Mouse (Mus musculus) hindbrain, embryonic 16.5 days (tissue): ENCODE data around the gene Hmbs. TPM values are rescaled to one million over a fixed set of nuclear protein-coding genes. Genes with fewer than 3 reads are reported as not detected.
"Not testable (repeated sequence)": the region's sequence is repeated elsewhere in the genome, so short reads cannot be mapped to it uniquely, and the experiment has no call there.

ENCODE experiments used
- ATAC-seq: fragments of 200-750 bp; cut with Nextera tagmentation; 2 replicates; pipeline ENCODE4 v1.8.0; 2017; ENCODE audit warnings: moderate TSS enrichment, moderate library complexity
- H3K27ac ChIP-seq: fragments of 300-500 bp; sonication (generic); 2 replicates; pipeline ENCODE4 v1.5.1; 2014; ENCODE audit warnings: low read depth, mild to moderate bottlenecking, control low read depth, low read length, moderate library complexity
- H3K27me3 ChIP-seq: fragments of 300-500 bp; sonication (generic); replicated peaks from 2 replicates; pipeline ENCODE4 v1.6.1; 2014; ENCODE audit warnings: low read length; ENCODE audit not compliant: control insufficient read depth, insufficient read depth
- H3K36me3 ChIP-seq: fragments of 300-500 bp; sonication (generic); 2 replicates; pipeline ENCODE4 v1.6.1; 2014; ENCODE audit warnings: mild to moderate bottlenecking, low read length, moderate library complexity, mixed read lengths; ENCODE audit not compliant: control insufficient read depth, insufficient read depth
- H3K4me1 ChIP-seq: fragments of 300-500 bp; sonication (generic); 2 replicates; pipeline ENCODE4 v1.6.1; 2014; ENCODE audit warnings: low read depth, low read length; ENCODE audit not compliant: control insufficient read depth, insufficient read depth
- H3K4me2 ChIP-seq: fragments of 300-500 bp; sonication (generic); 2 replicates; pipeline ENCODE4 v1.6.1; 2014; ENCODE audit warnings: mild to moderate bottlenecking, low read length, control low read depth, moderate library complexity
- H3K4me3 ChIP-seq: fragments of 300-500 bp; sonication (generic); 2 replicates; pipeline ENCODE4 v1.5.1; 2014; ENCODE audit warnings: mild to moderate bottlenecking, low read length, control low read depth, moderate library complexity
- H3K9ac ChIP-seq: fragments of 300-500 bp; sonication (generic); 2 replicates; pipeline ENCODE4 v1.6.1; 2014; ENCODE audit warnings: low read depth, mild to moderate bottlenecking, control low read depth, low read length, moderate library complexity
- H3K9me3 ChIP-seq: fragments of 300-500 bp; sonication (generic); 2 replicates; pipeline ENCODE4 v1.6.1; 2014; ENCODE audit warnings: mild to moderate bottlenecking, low read length, moderate library complexity; ENCODE audit not compliant: control insufficient read depth
- WGBS: fragments of 180-500 bp; shearing (Covaris S2); extraction: QIAGEN DNeasy Blood & Tissue Kit; methylation state at CpG from one replicate; pipeline ENCODE4 v1.1.7; 2014; 5-methylcytosine and 5-hydroxymethylcytosine counted together
- polyA plus RNA-seq: library from polyadenylated mRNA; unstranded; fragments of >200 nt; fragmentation: Nextera tagmentation; extraction: Ambion mirVana; gene quantifications from 2 replicates; pipeline ENCODE4 v1.2.1, GENCODE M21; 2015

Gene Hmbs
- polyA plus RNA-seq, 1 experiment from 2014 or later = 67.4 TPM

DNA sequence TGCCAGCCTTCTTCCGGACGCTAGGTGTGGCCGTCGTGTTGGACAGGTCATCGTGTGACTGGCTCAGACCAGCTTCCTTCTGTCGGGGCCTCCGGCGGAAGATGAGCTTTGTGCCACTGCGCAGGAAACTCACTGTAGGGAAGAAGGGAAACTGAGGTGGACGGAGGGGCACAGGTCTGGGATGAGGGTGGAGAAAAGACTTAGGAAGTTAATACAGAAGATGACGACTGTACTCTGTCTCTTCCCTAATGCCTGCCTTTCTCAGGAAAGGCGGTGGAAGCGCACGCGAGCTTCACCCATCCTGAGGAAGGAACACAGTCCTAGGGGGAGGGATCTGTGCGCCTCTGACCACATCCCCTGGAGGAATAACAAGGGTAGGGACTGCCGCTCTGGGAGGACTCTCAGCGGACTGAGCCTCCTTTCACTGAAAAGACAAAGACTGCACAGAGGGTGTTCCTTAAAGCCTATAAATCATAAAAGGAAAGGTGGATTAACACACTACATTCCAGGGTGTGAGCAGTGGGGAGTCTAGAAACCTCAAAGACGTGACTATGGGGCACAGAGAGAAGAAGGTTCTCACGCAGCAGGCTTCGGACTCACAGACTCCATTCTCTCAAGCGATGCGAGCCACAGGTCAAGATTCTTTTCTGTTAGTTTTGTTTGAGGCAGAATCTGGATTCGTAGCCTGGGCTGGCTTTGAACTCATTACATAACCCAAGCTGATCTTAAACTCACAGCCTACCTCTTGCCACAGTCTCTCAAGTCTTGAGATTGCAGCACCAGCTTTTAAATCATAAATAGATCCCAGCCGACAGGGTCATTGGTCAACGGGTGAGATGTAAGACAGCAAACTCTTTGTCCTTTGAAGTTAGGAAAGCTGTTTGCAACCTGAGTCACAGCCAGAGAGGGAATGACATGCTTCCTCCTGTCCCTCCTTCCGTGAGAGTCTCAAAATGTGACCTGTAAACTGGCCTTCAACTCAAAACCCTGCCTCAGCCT lies 32.6 kb downstream of the Hmbs start:
- Histone ChIP-seq H3K36me3 (peaks cover 14% of the 10 kb centered on the region), H3K9me3 (no peaks in the 10 kb centered on the region), H3K4me2 (no peak overlapping the region), H3K27me3 (no peaks in the 10 kb centered on the region), H3K4me3 (no peak overlapping the region), H3K9ac (no peak overlapping the region), H3K27ac (no peak overlapping the region), H3K4me1 (no peaks in the 10 kb centered on the region; the same call in 1 of the 2 replicates)
- no peak for ATAC-seq
- WGBS = 9% methylated on average over 27 of the region's 27 CpGs

DNA sequence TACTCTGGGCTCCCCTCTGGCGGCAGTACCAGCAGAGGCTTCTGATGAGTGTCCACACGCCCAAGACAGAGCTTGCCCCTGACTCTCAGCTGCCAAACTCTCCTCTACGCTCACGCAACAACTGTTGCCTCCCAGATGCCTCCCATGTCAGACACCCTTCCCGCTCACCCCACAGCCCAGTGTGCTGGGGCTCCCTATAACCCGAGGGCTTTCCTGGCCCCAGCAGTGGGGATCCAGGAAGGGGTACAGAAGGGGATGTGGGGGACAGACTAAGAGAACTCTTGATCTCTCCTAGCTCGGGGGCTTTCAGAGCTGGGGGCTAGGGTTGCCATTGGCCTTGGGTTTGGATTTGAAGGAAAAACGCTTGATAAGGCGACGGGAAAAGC lies 33.3 kb downstream of the Hmbs start:
- Histone ChIP-seq H3K4me1 (no peaks in the 10 kb centered on the region; the same call in 1 of the 2 replicates), H3K4me3 (no peak overlapping the region), H3K9ac (no peak overlapping the region), H3K36me3 (peaks cover 12% of the 10 kb centered on the region), H3K27me3 (no peaks in the 10 kb centered on the region), H3K27ac (no peak overlapping the region), H3K4me2 (no peak overlapping the region), H3K9me3 (no peaks in the 10 kb centered on the region)
- WGBS = 31% methylated on average over 10 of the region's 10 CpGs
- ATAC-seq = no peak

DNA sequence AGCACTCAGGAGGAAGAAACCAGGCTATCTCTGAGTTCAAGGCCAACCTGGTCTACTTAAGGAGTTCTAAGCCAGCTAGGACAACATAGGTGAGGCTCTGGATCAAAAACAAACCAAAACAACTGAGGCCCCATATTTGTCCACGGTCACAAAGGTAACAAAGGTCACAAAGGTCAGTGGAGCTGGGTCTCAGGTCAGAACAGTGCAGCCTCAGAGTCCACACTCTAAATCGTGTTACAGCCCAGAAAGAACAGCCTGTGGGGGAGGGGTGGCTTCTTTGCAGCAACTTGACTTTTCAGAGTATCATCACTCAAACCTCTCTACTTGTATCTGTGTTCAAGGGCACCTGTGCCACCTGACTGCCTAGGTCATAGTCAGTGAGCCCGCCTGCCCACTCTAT lies 34.3 kb downstream of the Hmbs start:
- Histone ChIP-seq H3K9me3 (no peaks in the 10 kb centered on the region), H3K9ac (no peak overlapping the region), H3K4me3 (no peak overlapping the region), H3K27me3 (no peaks in the 10 kb centered on the region), H3K36me3 (peaks cover 6% of the 10 kb centered on the region), H3K4me2 (no peak overlapping the region), H3K4me1 (peaks cover 2% of the 10 kb centered on the region), H3K27ac (no peak overlapping the region)
- WGBS = 69% methylated on average over 3 of the region's 3 CpGs
- no peak for ATAC-seq

DNA sequence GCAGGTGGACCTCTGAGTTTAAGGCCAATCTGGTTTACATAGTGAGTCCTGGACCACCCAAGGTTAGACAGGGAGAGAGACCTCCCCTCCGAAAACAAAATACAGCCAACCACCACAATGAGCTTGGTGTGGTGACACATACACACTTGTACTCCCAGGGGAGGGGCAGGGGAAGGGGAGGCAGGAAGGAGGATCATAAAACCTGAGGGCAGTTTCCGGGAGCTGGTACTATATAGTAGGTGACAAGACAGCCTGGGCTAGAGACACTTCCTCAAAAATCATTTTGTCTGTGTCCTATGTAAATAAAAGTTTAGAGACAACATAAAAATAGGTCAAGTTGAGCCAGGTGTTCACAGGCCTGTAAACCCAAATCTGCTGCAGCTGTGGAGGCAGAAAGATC lies 36.8 kb downstream of the Hmbs start:
- H3K36me3 ChIP-seq = peaks cover 2% of the 10 kb centered on the region
- no peak overlapping the region for H3K27ac ChIP-seq
- no peak for ATAC-seq
- no peak overlapping the region for H3K4me2 ChIP-seq
- WGBS = 98% methylated on average over 2 of the region's 2 CpGs
- peaks cover 12% of the 10 kb centered on the region for H3K4me1 ChIP-seq
- no peaks in the 10 kb centered on the region for H3K27me3 ChIP-seq
- no peak overlapping the region for H3K9ac ChIP-seq
- H3K4me3 ChIP-seq = no peak overlapping the region
- no peaks in the 10 kb centered on the region for H3K9me3 ChIP-seq

DNA sequence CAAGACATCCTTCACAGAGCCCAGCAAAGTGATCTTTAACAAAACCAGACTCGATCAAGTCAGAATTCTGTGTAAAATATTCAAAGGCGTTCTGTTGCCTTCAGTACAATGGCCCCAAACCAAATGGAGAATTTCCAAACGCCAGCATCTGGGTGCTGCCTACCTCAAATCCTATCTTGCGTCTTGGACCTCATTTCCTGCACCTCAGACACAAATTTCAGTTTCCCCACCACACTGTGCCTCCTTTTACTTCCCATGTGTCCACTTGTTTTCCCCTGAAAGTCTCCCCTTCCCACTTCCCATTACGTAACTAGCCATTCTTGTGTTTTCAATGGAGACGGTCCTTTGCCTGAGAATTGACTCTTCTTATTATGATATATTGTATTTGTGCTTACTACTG lies 37.5 kb downstream of the Hmbs start:
- H3K9ac ChIP-seq = no peak overlapping the region
- H3K4me2 ChIP-seq = no peak overlapping the region
- H3K9me3 ChIP-seq = no peaks in the 10 kb centered on the region
- H3K4me3 ChIP-seq = no peak overlapping the region
- peaks cover 12% of the 10 kb centered on the region for H3K4me1 ChIP-seq
- H3K27ac ChIP-seq = no peak overlapping the region
- no peaks in the 10 kb centered on the region for H3K27me3 ChIP-seq
- 89% methylated on average over 6 of the region's 6 CpGs for WGBS
- H3K36me3 ChIP-seq = peaks cover 3% of the 10 kb centered on the region
- ATAC-seq = no peak

DNA sequence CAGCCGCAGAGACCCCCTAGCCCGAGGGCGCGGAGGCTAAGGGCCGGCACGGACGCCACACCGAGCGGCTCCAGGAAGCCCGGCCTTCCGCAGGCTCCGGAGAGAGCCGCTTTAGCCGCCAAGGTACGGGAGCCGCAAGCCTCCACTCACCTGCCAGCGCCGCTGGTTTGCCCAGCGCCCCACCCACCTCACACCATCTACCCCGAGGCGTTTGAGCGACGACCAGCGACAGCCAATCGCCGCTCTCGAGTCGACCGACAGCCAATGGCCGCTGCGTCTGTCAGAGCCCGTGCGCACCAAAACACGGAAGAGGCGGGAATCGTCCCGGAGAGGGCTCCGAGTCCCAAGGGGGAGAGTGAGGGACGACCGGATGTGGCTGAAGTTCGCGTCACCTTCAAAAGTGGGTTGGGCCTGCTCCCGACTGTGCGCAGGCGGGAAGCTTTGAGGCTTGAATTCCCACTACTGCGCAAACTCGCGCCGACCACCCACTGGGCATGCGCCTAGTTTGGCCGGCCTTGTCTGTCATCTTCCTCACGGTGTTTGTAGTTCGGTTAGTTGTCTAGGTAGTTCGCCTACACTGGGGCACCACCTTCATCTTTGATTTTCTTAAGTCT lies 38.5 kb downstream of the Hmbs start, which contains the start of gene Hinfp:
TSS of gene Hinfp (minus strand) at position 206 of the 614 bp plus-strand sequence.
- Histone ChIP-seq H3K27ac (peak within 1 kb of the TSS; percentile 87), H3K4me2 (peak within 1 kb of the TSS; percentile 74)
- under 1% methylated on average over 45 of the region's 54 CpGs for WGBS

DNA sequence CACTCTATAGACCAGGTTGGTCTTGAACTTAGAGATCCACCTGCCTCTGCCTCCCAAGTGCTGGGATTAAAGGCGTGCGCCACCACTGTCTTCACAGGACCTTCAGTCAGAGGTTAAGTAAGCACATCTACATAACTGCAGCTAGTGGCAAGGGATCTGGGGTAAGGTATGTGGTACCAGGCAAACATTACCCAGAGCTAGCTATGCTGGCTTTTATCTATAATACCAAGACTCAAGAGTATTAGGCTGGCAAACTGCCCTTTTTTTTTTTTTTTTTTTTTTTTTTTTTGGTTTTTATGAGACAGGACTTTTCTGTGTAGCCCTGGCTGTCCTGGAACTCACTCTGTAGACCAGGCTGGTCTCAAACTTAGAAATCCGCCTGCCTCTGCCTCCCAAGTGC lies 44.0 kb downstream of the Hmbs start:
- H3K4me3 ChIP-seq, H3K9ac ChIP-seq, H3K4me2 ChIP-seq, H3K9me3 ChIP-seq, H3K27me3 ChIP-seq, H3K27ac ChIP-seq, ATAC-seq: not testable (repeated sequence)
- Histone ChIP-seq H3K36me3 (peaks cover 40% of the 10 kb centered on the region), H3K4me1 (peaks cover 12% of the 10 kb centered on the region)
- WGBS = 91% methylated on average over 3 of the region's 3 CpGs

More for the DNA sequence above, 38.5 kb downstream of the Hmbs start, which contains the start of gene Hinfp:
- Histone ChIP-seq H3K4me3 (peak within 1 kb of the TSS; percentile 65), H3K9ac (peak within 1 kb of the TSS; percentile 96), H3K27me3 (no peaks in the 10 kb centered on the region), H3K36me3 (peaks cover 5% of the 10 kb centered on the region), H3K4me1 (peaks cover 12% of the 10 kb centered on the region), H3K9me3 (no peaks in the 10 kb centered on the region)
- ATAC-seq = peak; percentile 99

DNA sequence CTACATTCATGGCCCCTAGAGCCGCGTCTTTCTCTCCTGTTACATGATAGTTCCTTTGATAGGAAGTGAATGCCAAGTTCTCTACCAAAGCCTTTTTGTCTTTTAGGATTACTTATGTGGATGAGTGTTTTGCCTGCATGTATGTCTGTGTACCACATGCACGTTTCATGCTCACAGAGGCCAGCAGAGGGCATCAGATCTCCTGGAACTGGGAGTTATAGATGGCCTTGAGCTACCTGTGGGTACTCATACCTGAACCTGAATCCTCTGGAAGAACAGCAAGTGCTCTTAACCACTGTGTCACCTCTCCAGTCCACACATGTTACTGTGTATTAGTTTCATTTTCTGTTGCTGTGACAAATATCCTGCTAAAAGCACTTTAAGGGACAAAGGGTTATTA lies 51.5 kb downstream of the Hmbs start:
- H3K4me2 ChIP-seq = no peak overlapping the region
- no peak overlapping the region for H3K9ac ChIP-seq
- ATAC-seq = no peak
- H3K9me3 ChIP-seq = no peaks in the 10 kb centered on the region
- H3K36me3 ChIP-seq = peaks cover 40% of the 10 kb centered on the region
- H3K4me1 ChIP-seq = peaks cover 6% of the 10 kb centered on the region
- WGBS = 71% methylated on average over 3 of the region's 3 CpGs
- no peaks in the 10 kb centered on the region for H3K27me3 ChIP-seq
- no peak overlapping the region for H3K27ac ChIP-seq
- H3K4me3 ChIP-seq = no peak overlapping the region

DNA sequence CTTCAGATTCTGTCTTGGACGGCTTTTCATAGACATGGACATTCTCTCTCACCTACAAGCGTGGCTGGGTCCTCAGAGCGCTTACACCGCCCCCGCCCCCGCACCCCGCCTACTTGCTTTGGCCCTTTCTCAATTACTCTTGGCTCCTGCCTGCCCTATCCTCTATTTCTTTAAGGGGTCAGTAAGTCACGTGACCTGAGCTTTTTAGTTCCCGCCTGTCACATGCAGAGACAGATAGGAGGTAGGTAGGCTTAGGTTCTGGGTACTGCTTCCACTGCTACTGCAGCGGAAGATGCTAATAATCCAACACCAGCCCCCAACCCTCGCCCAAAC lies 55.1 kb downstream of the Hmbs start:
- Histone ChIP-seq H3K27ac (peak overlapping the region; percentile 81; the same call in 1 of the 2 replicates), H3K36me3 (peaks cover 21% of the 10 kb centered on the region), H3K9me3 (no peaks in the 10 kb centered on the region), H3K27me3 (no peaks in the 10 kb centered on the region), H3K4me2 (peak overlapping the region; percentile 95), H3K9ac (peak overlapping the region; percentile 93), H3K4me3 (peak overlapping the region; percentile 78), H3K4me1 (peaks cover 20% of the 10 kb centered on the region)
- 5% methylated on average over 11 of the region's 11 CpGs for WGBS
- ATAC-seq = no peak; the same call in 1 of the 2 replicates
